Mouse (Mus musculus) embryonic facial prominence, embryonic 15.5 days (tissue): ENCODE results near the gene Cops4. TPM values are rescaled to one million over a fixed set of nuclear protein-coding genes. Genes with fewer than 3 reads are reported as not detected.

ENCODE experiments used
- microRNA-seq: library from miRNA; unstranded; fragments of <30 nt; microRNA quantifications from one replicate; pipeline ENCODE4, GENCODE M21; 2016; ENCODE audit warnings: borderline number of aligned reads
- polyA plus RNA-seq: library from polyadenylated mRNA; unstranded; fragments of >200 nt; fragmentation: Nextera tagmentation; extraction: Ambion mirVana; gene quantifications from 2 replicates; pipeline ENCODE4 v1.2.1, GENCODE M21; 2015

Cops4 gene
- polyA plus RNA-seq, 1 experiment from 2014 or later: 180 TPM

Small RNA genes lying within 50 kb of the gene (microRNA-seq; reads per million reads assigned to microRNA genes)
- gene Gm23222: not detected

Other genes with a start within 250 kb of the Cops4 start
- 240 and 257 TPM in 2 replicates for gene Sec31a, start 102.1 kb upstream of the Cops4 start, polyA plus RNA-seq
- gene Lin54, start 17.7 kb upstream of the Cops4 start, polyA plus RNA-seq: 9.2 and 10.5 TPM in 2 replicates
- 7.9 and 9.8 TPM in 2 replicates for gene Plac8, start 53.9 kb downstream of the Cops4 start, polyA plus RNA-seq
- gene Coq2, start 156.8 kb downstream of the Cops4 start, polyA plus RNA-seq: 53.6 and 54.5 TPM in 2 replicates
- 4.7 and 5.9 TPM in 2 replicates for gene Hpse, start 201.4 kb downstream of the Cops4 start, polyA plus RNA-seq